Mouse (Mus musculus) limb, embryonic 11.5 days (tissue): ENCODE measurements around the gene Cd72. TPM values are rescaled to one million over a fixed set of nuclear protein-coding genes. Genes with fewer than 3 reads are reported as not detected.

Experiments
- ATAC-seq: fragments of 200-750 bp; cut with Nextera tagmentation; 2 replicates; pipeline ENCODE4 v1.8.0; 2017; ENCODE audit warnings: low read depth; ENCODE audit not compliant: insufficient number of reproducible peaks, low FRiP score, low TSS enrichment
- DNase-seq: peaks from one replicate; pipeline ENCODE4 v3.0.0-alpha.2; 2015; ENCODE audit warnings: low spot score
- H3K27ac ChIP-seq: fragments of 300-500 bp; sonication (generic); replicated peaks from 2 replicates; pipeline ENCODE4 v1.5.1; 2014; ENCODE audit warnings: low read depth, mild to moderate bottlenecking, low read length
- H3K27me3 ChIP-seq: fragments of 300-500 bp; sonication (generic); 2 replicates; pipeline ENCODE4 v1.6.1; 2014; ENCODE audit warnings: mild to moderate bottlenecking, low read length, mixed read lengths; ENCODE audit not compliant: control insufficient read depth, insufficient read depth
- H3K36me3 ChIP-seq: fragments of 300-500 bp; sonication (generic); 2 replicates; pipeline ENCODE4 v1.6.1; 2014; ENCODE audit warnings: mild to moderate bottlenecking, low read length, moderate library complexity, mixed read lengths; ENCODE audit not compliant: control insufficient read depth, insufficient read depth
- H3K4me1 ChIP-seq: fragments of 300-500 bp; sonication (generic); 2 replicates; pipeline ENCODE4 v1.6.1; 2014; ENCODE audit warnings: low read length, mixed read lengths; ENCODE audit not compliant: control insufficient read depth, insufficient read depth
- H3K4me2 ChIP-seq: fragments of 300-500 bp; sonication (generic); 2 replicates; pipeline ENCODE4 v1.6.1; 2014; ENCODE audit warnings: low read depth, mild to moderate bottlenecking, moderate library complexity; ENCODE audit not compliant: severe bottlenecking
- H3K4me3 ChIP-seq: fragments of 300-500 bp; sonication (generic); 2 replicates; pipeline ENCODE4 v1.5.1; 2014; ENCODE audit warnings: low read depth, low read length
- H3K9ac ChIP-seq: fragments of 300-500 bp; sonication (generic); 2 replicates; pipeline ENCODE4 v1.6.1; 2014; ENCODE audit warnings: mild to moderate bottlenecking, low read length
- H3K9me3 ChIP-seq: fragments of 300-500 bp; sonication (generic); 2 replicates; pipeline ENCODE4 v1.6.1; 2016; ENCODE audit warnings: low read length; ENCODE audit not compliant: control insufficient read depth
- WGBS: fragments of 180-500 bp; shearing (Covaris S2); extraction: QIAGEN DNeasy Blood & Tissue Kit; methylation state at CpG from one replicate; pipeline ENCODE4 v1.1.7; 2014; 5-methylcytosine and 5-hydroxymethylcytosine counted together
- polyA plus RNA-seq: library from polyadenylated mRNA; unstranded; fragments of >200 nt; fragmentation: Nextera tagmentation; extraction: Ambion mirVana; gene quantifications from 2 replicates; pipeline ENCODE4 v1.2.1, GENCODE M21; 2014

Cd72 gene
- polyA plus RNA-seq: 2.4 and 4.0 TPM in 2 replicates

DNA sequence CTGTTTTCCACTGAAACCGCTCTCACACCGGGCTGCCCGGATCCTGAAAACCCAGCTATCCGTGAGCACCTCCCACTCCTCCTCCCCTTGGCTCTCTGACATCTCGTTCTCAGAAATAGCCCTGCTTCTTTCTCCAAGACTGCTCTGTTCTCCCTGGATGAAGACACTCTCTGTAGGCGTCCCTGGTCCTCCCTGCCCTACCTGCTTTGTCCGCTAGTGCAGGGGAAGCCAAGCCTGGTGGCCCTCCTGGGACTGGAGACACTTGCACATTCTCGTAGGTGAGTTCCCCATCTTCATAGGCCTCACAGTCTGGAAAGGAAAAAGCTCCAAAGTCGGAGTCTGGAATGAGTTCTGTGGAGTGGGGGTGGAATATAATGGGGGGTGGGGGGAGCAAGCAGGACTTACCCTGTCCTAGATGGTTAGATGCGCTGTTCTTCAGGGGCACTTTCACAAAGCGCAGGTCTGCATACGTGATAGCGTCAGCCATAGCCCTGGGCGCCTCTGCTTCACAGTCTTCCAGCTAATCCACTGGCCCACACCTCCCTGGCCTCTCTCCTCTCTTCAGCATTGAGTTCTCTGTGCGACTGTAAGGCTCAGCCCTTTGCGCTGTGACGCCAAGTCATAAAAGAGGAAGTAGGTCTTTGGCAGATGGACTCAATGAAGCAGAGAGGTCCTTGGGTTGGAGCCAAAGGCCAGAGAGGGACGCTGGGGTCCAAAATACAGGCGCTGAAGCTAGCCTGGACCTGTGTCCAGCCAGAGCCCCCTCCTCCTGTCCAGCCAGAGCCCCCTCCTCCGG is at the start of gene Cd72:
Gene Cd72 (minus strand): TSS at position 588 of the 796 bp plus-strand sequence.
- DNase-seq (no peak), ATAC-seq (no peak)
- no peak within 1 kb of the TSS for H3K27ac ChIP-seq
- WGBS: 27% methylated on average over 20 of the region's 20 CpGs
- peak within 1 kb of the TSS; percentile 44 for H3K4me2 ChIP-seq
- H3K9ac ChIP-seq: peak within 1 kb of the TSS; percentile 45; the same call in 1 of the 2 replicates
- no peaks in the 10 kb centered on the region for H3K36me3 ChIP-seq
- no peaks in the 10 kb centered on the region for H3K4me1 ChIP-seq
- H3K27me3 ChIP-seq: peaks cover 30% of the 10 kb centered on the region
- peak within 1 kb of the TSS; percentile 14 for H3K4me3 ChIP-seq
- H3K9me3 ChIP-seq: no peaks in the 10 kb centered on the region

DNA sequence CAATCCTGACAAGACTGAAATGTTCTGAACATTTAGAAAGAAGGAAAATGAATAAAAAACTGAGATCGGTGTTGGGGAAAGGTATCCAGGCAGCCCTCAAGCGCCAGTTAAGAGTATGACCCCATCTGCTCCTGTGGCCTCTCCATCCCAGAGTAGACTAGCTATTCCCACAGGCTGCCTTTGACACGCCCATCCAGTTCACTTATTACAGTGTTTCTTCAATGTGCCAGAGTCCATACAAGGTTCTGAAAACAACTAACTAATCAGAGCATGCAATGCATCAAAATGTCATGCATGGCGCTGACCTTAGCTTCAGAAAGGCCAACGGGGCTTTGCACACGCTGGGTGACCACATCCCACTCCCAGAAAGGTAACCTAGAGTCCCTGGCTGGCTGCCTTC is 49.1 kb upstream of the Cd72 start:
- no peak overlapping the region for H3K4me2 ChIP-seq
- 75% methylated on average over 6 of the region's 6 CpGs for WGBS
- no peak overlapping the region for H3K4me3 ChIP-seq
- H3K9ac ChIP-seq: no peak overlapping the region
- H3K4me1 ChIP-seq: peaks cover 4% of the 10 kb centered on the region
- no peak for ATAC-seq
- no peak for DNase-seq
- H3K36me3 ChIP-seq: no peaks in the 10 kb centered on the region
- H3K27me3 ChIP-seq: 0 out of 2 replicates have a peak, but pooled peaks cover 3% of the 10 kb centered on the region
- H3K27ac ChIP-seq: no peak overlapping the region
- no peaks in the 10 kb centered on the region for H3K9me3 ChIP-seq

DNA sequence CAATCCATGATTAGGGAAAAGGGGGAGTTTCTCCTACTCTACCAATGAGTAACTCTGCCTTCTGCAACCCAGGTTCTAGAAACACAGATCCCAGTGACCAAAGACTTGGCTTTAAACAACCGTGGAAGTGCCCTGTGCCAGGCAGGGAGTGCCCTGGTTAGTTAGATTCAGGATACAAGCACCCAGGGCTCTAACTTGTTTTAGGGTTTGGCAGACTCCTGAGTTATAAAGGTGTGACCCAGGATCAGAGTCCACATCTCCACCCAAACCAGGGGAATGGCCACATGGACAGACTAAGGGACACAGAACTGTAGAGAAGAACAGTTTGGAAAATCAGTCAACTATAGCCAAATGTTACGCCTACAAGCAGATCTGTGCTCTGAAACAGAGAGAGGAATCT is 48.6 kb upstream of the Cd72 start:
- no peak overlapping the region for H3K9ac ChIP-seq
- ATAC-seq: no peak
- no peak overlapping the region for H3K4me3 ChIP-seq
- DNase-seq: no peak
- H3K4me1 ChIP-seq: peaks cover 8% of the 10 kb centered on the region
- H3K9me3 ChIP-seq: no peaks in the 10 kb centered on the region
- no peaks in the 10 kb centered on the region for H3K36me3 ChIP-seq
- no peak overlapping the region for H3K27ac ChIP-seq
- no peak overlapping the region for H3K4me2 ChIP-seq
- WGBS: 74% methylated on average over 2 of the region's 2 CpGs
- 0 out of 2 replicates have a peak, but pooled peaks cover 3% of the 10 kb centered on the region for H3K27me3 ChIP-seq

DNA sequence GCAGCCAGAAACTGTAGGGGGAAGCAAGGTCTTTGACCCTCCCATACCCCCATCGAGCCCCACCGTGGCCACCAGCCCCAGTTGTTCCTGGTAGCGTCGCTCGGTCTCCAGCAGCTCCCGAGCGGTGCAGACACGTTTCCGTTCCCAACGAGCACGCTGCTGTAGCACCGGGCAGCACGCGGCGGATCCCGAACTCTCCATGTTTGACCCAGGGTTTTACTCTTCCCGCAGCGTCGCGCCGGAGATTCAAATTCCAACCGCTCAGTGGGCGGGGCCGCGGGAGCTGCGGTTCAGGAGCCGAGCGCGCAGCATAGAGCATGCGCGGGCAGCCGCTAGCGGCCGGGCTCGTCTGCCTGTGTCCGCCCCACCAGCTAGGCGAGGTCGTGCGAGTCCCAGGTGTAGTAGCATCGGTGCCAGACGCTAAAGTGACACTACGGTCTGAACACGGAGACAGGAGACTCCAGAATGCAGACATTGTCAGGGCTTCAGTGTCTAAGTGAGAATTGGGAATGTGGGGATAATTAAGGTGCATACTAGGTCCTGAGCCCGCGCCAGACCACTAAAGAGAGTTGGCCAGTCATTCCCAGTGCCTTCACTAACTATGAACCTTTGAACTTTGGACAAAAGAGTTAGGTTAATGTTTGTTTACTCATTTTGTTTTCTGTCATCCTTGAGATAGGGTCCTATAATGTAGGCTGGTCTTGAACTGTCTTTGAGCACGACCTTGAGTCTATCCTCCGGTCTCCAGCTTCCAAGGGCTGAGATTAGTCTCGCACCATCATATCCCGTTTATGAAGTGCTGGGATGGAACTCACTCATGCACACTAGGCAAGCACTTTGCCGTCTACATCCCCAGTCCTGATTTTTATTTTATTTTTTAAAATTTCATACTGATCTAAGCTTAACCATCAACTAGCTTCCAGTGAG is 45.2 kb upstream of the Cd72 start, which contains the start of gene Arhgef39:
Gene Arhgef39 (minus strand): TSS at position 289 of the 927 bp plus-strand sequence.
- 8% methylated on average over 50 of the region's 50 CpGs for WGBS
- no peak within 1 kb of the TSS for H3K27ac ChIP-seq

GRCm38 (mm10) chr4:43498983-43499382 is 44.6 kb upstream of the Cd72 start:
- H3K36me3 ChIP-seq: peaks cover 7% of the 10 kb centered on the region; the same call in 1 of the 2 replicates
- H3K4me1 ChIP-seq: peaks cover 15% of the 10 kb centered on the region
- H3K4me3 ChIP-seq: peak overlapping the region; percentile 51
- no peaks in the 10 kb centered on the region for H3K27me3 ChIP-seq
- peak; percentile 27; the same call in 1 of the 2 replicates for ATAC-seq
- DNase-seq: peak; percentile 72
- peak overlapping the region; percentile 60 for H3K4me2 ChIP-seq
- H3K9ac ChIP-seq: peak overlapping the region; percentile 70
- H3K27ac ChIP-seq: no peak overlapping the region
- WGBS: 13% methylated on average over 8 of the region's 8 CpGs
- no peaks in the 10 kb centered on the region for H3K9me3 ChIP-seq

More for the DNA sequence above, 45.2 kb upstream of the Cd72 start, which contains the start of gene Arhgef39:
- Histone ChIP-seq H3K9ac (peak within 1 kb of the TSS; percentile 70), H3K36me3 (peaks cover 7% of the 10 kb centered on the region; the same call in 1 of the 2 replicates), H3K9me3 (no peaks in the 10 kb centered on the region), H3K4me2 (peak within 1 kb of the TSS; percentile 60), H3K27me3 (no peaks in the 10 kb centered on the region), H3K4me3 (peak within 1 kb of the TSS; percentile 51), H3K4me1 (peaks cover 10% of the 10 kb centered on the region)
- DNase-seq: peak; percentile 90
- peak; percentile 78 for ATAC-seq

- WGBS: 76% methylated on average over 4 of the region's 4 CpGs
- H3K4me2 ChIP-seq: peak overlapping the region; percentile 60
- ATAC-seq (no peak), DNase-seq (no peak)
- peaks cover 7% of the 10 kb centered on the region; the same call in 1 of the 2 replicates for H3K36me3 ChIP-seq
- peak overlapping the region; percentile 51 for H3K4me3 ChIP-seq
- H3K27me3 ChIP-seq: no peaks in the 10 kb centered on the region
- H3K27ac ChIP-seq: no peak overlapping the region
- H3K9me3 ChIP-seq: no peaks in the 10 kb centered on the region
- peaks cover 17% of the 10 kb centered on the region for H3K4me1 ChIP-seq
- peak overlapping the region; percentile 24; the same call in 1 of the 2 replicates for H3K9ac ChIP-seq
These were observed 43.5 kb upstream of the Cd72 start for GRCm38 (mm10) chr4:43497946-43498345.

GRCm38 (mm10) chr4:43497405-43497804 is 43.0 kb upstream of the Cd72 start:
- no peak overlapping the region for H3K4me3 ChIP-seq
- WGBS: 94% methylated on average over 8 of the region's 8 CpGs
- H3K36me3 ChIP-seq: peaks cover 7% of the 10 kb centered on the region; the same call in 1 of the 2 replicates
- H3K27ac ChIP-seq: no peak overlapping the region
- no peak for DNase-seq
- peaks cover 17% of the 10 kb centered on the region for H3K4me1 ChIP-seq
- no peak overlapping the region for H3K9ac ChIP-seq
- ATAC-seq: no peak
- H3K9me3 ChIP-seq: no peaks in the 10 kb centered on the region
- no peaks in the 10 kb centered on the region for H3K27me3 ChIP-seq
- no peak overlapping the region for H3K4me2 ChIP-seq

- 68% methylated on average over 6 of the region's 6 CpGs for WGBS
- no peak for DNase-seq
- Histone ChIP-seq H3K4me3 (no peak overlapping the region), H3K4me2 (no peak overlapping the region), H3K9ac (no peak overlapping the region), H3K36me3 (peaks cover 7% of the 10 kb centered on the region; the same call in 1 of the 2 replicates), H3K27me3 (no peaks in the 10 kb centered on the region), H3K9me3 (no peaks in the 10 kb centered on the region), H3K4me1 (peaks cover 17% of the 10 kb centered on the region), H3K27ac (no peak overlapping the region)
- no peak for ATAC-seq
These were observed 42.2 kb upstream of the Cd72 start for GRCm38 (mm10) chr4:43496587-43496986.
